Mouse (Mus musculus): ENCODE data around the gene Sp140.
"Not testable (repeated sequence)": the region's sequence is repeated elsewhere in the genome, so short reads cannot be mapped to it uniquely, and the experiment has no call there.

DNA sequence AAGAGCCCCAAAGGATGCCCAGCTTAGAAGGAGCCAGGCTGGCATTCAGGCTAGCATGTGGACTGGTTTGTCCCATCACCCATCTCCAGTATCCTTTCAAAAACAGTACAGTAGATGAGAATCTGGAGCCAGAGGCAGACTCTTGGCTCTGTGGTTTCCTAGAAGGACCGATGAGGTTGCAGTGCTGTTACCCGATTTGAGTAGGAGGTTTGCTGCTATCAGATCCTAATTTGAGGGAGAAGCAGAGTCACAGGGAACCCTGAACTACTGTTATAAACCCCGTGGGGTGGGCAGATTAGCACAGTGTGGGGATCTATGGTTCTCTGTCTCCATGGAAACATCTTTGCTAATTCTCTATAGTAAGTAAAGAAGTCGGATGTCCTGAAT lies 20.0 kb upstream of the Sp140 start:
- TF ChIP-seq CTCF (IDR thresholded peaks at IDR 0.05; ENCODE audit: borderline replicate concordance, extremely low read depth, insufficient read depth, insufficient read length); POLR2A (IDR thresholded peaks at IDR 0.05; ENCODE audit: borderline replicate concordance, extremely low read depth, insufficient read depth, insufficient read length, poor library complexity, severe bottlenecking): not testable (repeated sequence)
